Mouse (Mus musculus): Measurements from ENCODE around the gene Egfl8. TPM values are rescaled to one million over a fixed set of nuclear protein-coding genes. Genes with fewer than 3 reads are reported as not detected.
A peak's percentile ranks its signal among the peaks of the same experiment; 100 is the strongest.

Gene Egfl8
- polyA plus RNA-seq, 1 experiment from 2014 or later, result 3.1 TPM

DNA sequence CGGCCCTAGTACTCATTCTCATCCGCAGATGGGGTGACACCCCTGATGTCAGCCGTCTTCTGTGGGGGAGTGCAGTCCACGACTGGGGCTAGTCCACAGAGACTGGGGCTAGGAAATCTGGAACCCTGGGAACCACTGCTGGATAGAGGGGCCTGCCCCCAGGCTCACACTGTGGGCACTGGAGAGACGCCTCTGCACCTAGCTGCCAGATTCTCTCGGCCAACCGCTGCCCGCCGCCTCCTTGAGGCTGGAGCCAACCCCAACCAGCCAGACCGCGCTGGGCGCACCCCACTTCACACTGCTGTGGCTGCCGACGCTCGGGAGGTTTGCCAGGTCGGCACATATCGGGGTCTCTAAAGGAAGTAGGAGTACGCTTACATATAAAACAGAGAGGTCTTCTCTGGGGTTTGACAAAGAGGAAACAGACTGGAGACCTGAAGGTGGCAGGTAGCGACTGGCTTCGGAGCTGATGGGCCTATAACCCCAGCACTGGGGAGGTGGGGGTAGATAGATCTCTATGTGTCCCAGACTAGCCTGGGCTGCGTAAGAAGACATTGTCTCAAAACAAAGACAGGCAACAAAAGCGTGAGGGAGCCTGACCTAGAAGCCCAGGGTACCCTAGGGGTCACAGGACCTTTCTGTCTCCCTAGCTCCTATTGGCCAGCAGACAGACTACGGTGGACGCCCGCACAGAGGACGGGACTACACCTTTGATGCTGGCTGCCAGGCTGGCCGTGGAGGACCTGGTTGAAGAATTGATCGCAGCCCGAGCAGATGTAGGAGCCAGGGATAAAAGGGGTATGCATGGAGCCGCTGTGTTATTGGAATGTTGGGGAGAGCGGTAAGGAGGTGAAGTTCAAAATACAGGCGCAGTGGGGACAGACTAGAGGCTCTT, 29.6 kb downstream of the Egfl8 start:
- peak overlapping the region; percentile 86 for H3K9ac ChIP-seq (replicated peaks; ENCODE audit: low read length)

DNA sequence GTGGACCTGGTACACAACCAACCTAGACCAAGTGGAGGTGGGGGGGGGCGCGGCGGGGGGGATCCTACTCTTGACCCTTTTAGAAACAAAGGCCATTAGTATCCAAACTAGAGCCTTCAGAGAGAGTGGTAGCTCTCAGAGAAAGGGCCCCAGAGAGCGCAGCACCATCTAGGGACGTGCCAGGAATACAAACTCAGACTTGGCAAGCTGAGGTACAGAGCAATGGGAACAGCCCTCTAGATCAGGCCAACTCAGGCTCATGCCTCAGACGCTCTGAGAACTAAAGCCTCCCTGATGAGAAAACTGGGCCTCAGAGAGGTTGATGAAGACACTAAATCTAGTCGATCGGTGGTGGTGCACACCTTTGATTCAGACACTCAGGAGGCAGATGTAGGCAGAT, 30.6 kb downstream of the Egfl8 start:
- ATAC-seq (replicated peaks; ENCODE audit: insufficient number of reproducible peaks, low FRiP score, low TSS enrichment, low read depth), result no peak
- H3K9ac ChIP-seq (replicated peaks; ENCODE audit: low read length), result no peak overlapping the region

More for the DNA sequence above, 29.6 kb downstream of the Egfl8 start:
- Histone ChIP-seq H3K27me3 (ENCODE audit: control insufficient read depth, insufficient read depth, low read length) (no peaks in the 10 kb centered on the region), H3K27ac (replicated peaks; ENCODE audit: low read depth, low read length) (peak overlapping the region; percentile 95), H3K4me3 (ENCODE audit: low read depth, low read length) (peak overlapping the region; percentile 52), H3K9me3 (replicated peaks; ENCODE audit: control insufficient read depth, low read length) (no peaks in the 10 kb centered on the region), H3K4me1 (ENCODE audit: control insufficient read depth, insufficient read depth, low read length) (peaks cover 22% of the 10 kb centered on the region), H3K36me3 (replicated peaks; ENCODE audit: control insufficient read depth, insufficient read depth, low read depth, low read length) (no peaks in the 10 kb centered on the region), H3K4me2 (ENCODE audit: low read depth, low read length) (peak overlapping the region; percentile 91)
- 27% methylated on average over 32 of the region's 32 CpGs for WGBS
- 0 out of 2 replicates have a peak, but pooled peaks have one; percentile 0 for ATAC-seq (replicated peaks; ENCODE audit: insufficient number of reproducible peaks, low FRiP score, low TSS enrichment, low read depth)
- DNase-seq (ENCODE audit: low spot score), result peak; percentile 24

DNA sequence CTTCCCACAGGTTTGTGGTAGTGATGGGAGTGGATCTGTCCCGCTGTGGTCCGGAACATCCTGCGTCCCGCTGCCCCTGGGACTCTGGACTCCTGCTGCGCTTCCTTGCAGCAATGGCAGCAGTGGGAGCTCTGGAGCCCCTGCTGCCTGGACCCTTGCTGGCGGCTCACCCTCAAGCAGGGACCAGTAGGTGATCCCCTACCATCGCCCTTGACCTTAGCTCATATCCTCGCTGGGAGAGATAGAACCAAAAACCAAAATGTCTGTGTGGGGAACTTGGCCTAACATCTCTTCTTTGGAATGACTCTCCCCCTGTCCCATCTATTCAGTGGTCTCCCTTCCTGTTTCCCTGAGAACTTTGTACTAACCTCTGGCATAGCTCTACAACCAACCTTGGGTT, 32.0 kb downstream of the Egfl8 start:
- Histone ChIP-seq H3K27ac (replicated peaks; ENCODE audit: low read depth, low read length) (no peak overlapping the region), H3K9me3 (replicated peaks; ENCODE audit: control insufficient read depth, low read length) (no peaks in the 10 kb centered on the region), H3K4me3 (ENCODE audit: low read depth, low read length) (no peak overlapping the region), H3K4me2 (ENCODE audit: low read depth, low read length) (no peak overlapping the region), H3K27me3 (ENCODE audit: control insufficient read depth, insufficient read depth, low read length) (no peaks in the 10 kb centered on the region), H3K36me3 (replicated peaks; ENCODE audit: control insufficient read depth, insufficient read depth, low read depth, low read length) (no peaks in the 10 kb centered on the region), H3K4me1 (ENCODE audit: control insufficient read depth, insufficient read depth, low read length) (peaks cover 8% of the 10 kb centered on the region), H3K9ac (replicated peaks; ENCODE audit: low read length) (no peak overlapping the region)
- no peak for DNase-seq (ENCODE audit: low spot score)
- no peak for ATAC-seq (replicated peaks; ENCODE audit: insufficient number of reproducible peaks, low FRiP score, low TSS enrichment, low read depth)
- 76% methylated on average over 8 of the region's 8 CpGs for WGBS

More for the DNA sequence above, 30.6 kb downstream of the Egfl8 start:
- Histone ChIP-seq H3K4me1 (ENCODE audit: control insufficient read depth, insufficient read depth, low read length) (peaks cover 13% of the 10 kb centered on the region), H3K27ac (replicated peaks; ENCODE audit: low read depth, low read length) (no peak overlapping the region), H3K27me3 (ENCODE audit: control insufficient read depth, insufficient read depth, low read length) (no peaks in the 10 kb centered on the region), H3K4me3 (ENCODE audit: low read depth, low read length) (no peak overlapping the region), H3K9me3 (replicated peaks; ENCODE audit: control insufficient read depth, low read length) (no peaks in the 10 kb centered on the region), H3K4me2 (ENCODE audit: low read depth, low read length) (no peak overlapping the region), H3K36me3 (replicated peaks; ENCODE audit: control insufficient read depth, insufficient read depth, low read depth, low read length) (no peaks in the 10 kb centered on the region)
- no peak for DNase-seq (ENCODE audit: low spot score)
- WGBS, result 89% methylated on average over 8 of the region's 8 CpGs

DNA sequence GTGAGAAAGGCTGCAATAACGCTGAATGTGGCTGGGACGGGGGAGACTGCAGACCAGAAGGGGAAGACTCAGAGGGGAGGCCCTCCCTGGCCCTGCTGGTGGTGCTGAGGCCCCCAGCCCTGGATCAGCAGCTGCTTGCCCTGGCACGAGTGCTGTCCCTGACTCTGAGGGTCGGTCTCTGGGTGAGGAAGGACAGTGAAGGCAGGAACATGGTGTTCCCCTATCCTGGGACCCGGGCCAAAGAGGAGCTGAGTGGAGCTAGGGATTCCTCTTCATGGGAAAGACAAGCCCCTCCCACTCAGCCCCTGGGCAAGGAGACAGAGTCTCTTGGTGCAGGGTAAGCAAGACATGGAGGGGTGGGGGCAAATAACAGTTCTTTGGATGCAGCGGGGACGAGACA, 32.4 kb downstream of the Egfl8 start:
- Histone ChIP-seq H3K4me3 (ENCODE audit: low read depth, low read length) (no peak overlapping the region), H3K4me1 (ENCODE audit: control insufficient read depth, insufficient read depth, low read length) (peaks cover 8% of the 10 kb centered on the region), H3K9ac (replicated peaks; ENCODE audit: low read length) (no peak overlapping the region), H3K9me3 (replicated peaks; ENCODE audit: control insufficient read depth, low read length) (no peaks in the 10 kb centered on the region), H3K36me3 (replicated peaks; ENCODE audit: control insufficient read depth, insufficient read depth, low read depth, low read length) (no peaks in the 10 kb centered on the region), H3K27me3 (ENCODE audit: control insufficient read depth, insufficient read depth, low read length) (no peaks in the 10 kb centered on the region), H3K27ac (replicated peaks; ENCODE audit: low read depth, low read length) (no peak overlapping the region), H3K4me2 (ENCODE audit: low read depth, low read length) (no peak overlapping the region)
- DNase-seq (ENCODE audit: low spot score) (no peak), ATAC-seq (replicated peaks; ENCODE audit: insufficient number of reproducible peaks, low FRiP score, low TSS enrichment, low read depth) (no peak)
- WGBS, result 58% methylated on average over 7 of the region's 7 CpGs

DNA sequence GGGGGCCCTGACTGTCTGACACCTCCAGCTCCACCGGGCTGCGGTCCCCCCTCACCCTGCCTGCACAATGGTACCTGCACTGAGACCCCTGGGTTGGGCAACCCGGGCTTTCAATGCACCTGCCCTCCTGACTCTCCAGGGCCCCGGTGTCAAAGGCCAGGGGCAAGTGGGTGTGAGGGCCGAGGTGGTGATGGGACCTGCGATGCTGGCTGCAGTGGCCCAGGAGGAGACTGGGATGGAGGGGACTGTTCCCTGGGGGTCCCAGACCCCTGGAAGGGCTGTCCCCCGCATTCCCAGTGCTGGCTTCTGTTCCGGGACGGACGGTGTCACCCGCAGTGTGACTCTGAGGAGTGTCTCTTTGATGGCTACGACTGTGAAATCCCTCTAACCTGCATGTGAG, 33.2 kb downstream of the Egfl8 start:
- no peaks in the 10 kb centered on the region for H3K36me3 ChIP-seq (replicated peaks; ENCODE audit: control insufficient read depth, insufficient read depth, low read depth, low read length)
- H3K4me1 ChIP-seq (ENCODE audit: control insufficient read depth, insufficient read depth, low read length), result peaks cover 4% of the 10 kb centered on the region
- no peak overlapping the region for H3K27ac ChIP-seq (replicated peaks; ENCODE audit: low read depth, low read length)
- WGBS, result 84% methylated on average over 12 of the region's 12 CpGs
- H3K9me3 ChIP-seq (replicated peaks; ENCODE audit: control insufficient read depth, low read length), result no peaks in the 10 kb centered on the region
- H3K4me3 ChIP-seq (ENCODE audit: low read depth, low read length), result no peak overlapping the region
- no peak overlapping the region; the same call in 1 of the 2 replicates for H3K4me2 ChIP-seq (ENCODE audit: low read depth, low read length)
- no peak overlapping the region; the same call in 1 of the 2 replicates for H3K9ac ChIP-seq (replicated peaks; ENCODE audit: low read length)
- DNase-seq (ENCODE audit: low spot score) (no peak), ATAC-seq (replicated peaks; ENCODE audit: insufficient number of reproducible peaks, low FRiP score, low TSS enrichment, low read depth) (no peak)
- no peaks in the 10 kb centered on the region for H3K27me3 ChIP-seq (ENCODE audit: control insufficient read depth, insufficient read depth, low read length)

DNA sequence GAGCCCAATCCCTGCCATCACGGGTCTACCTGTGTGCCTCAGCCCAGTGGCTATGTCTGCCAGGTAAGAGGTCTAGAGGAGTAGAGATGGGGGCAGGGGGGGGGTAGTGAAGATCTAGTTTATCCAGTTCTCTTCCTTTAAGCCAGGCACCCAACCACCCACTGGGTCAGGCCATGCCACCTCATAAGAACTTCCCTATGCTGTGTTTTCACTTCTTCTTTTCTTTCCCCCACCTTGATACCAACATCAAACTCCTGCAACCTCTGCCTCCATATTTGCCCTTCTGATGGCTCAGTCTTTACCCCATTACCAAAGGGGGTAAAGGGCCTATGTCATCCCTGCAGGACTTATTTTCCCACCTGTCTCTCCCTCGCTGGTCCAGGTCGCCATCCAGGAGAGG, 37.7 kb downstream of the Egfl8 start:
- ATAC-seq (replicated peaks; ENCODE audit: insufficient number of reproducible peaks, low FRiP score, low TSS enrichment, low read depth) (no peak), DNase-seq (ENCODE audit: low spot score) (no peak)
- Histone ChIP-seq H3K9me3 (replicated peaks; ENCODE audit: control insufficient read depth, low read length) (no peaks in the 10 kb centered on the region), H3K36me3 (replicated peaks; ENCODE audit: control insufficient read depth, insufficient read depth, low read depth, low read length) (no peaks in the 10 kb centered on the region), H3K27ac (replicated peaks; ENCODE audit: low read depth, low read length) (no peak overlapping the region), H3K4me2 (ENCODE audit: low read depth, low read length) (no peak overlapping the region), H3K4me1 (ENCODE audit: control insufficient read depth, insufficient read depth, low read length) (no peaks in the 10 kb centered on the region), H3K27me3 (ENCODE audit: control insufficient read depth, insufficient read depth, low read length) (no peaks in the 10 kb centered on the region), H3K9ac (replicated peaks; ENCODE audit: low read length) (no peak overlapping the region), H3K4me3 (ENCODE audit: low read depth, low read length) (no peak overlapping the region)
- 80% methylated on average over 3 of the region's 3 CpGs for whole genome bisulfite sequencing

DNA sequence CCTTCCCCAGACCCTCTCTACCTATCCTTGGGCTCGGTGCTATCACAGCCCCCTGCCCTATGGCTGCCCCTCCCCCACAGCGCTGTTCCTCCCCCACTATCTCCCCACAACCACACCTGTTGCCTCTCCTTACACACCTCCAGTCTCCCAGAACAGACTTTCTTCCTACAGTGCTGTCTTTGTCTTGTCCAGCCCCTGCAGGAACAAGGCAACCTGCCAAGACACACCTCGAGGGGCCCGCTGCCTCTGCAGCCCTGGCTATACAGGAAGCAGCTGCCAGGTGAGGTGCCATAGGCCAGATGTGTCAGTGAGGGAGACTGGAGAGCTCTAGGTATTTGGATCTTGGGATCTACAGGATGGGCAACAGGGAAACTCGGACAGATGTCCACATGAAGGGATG, 39.2 kb downstream of the Egfl8 start:
- no peak overlapping the region for H3K4me3 ChIP-seq (ENCODE audit: low read depth, low read length)
- DNase-seq (ENCODE audit: low spot score), result no peak
- WGBS, result 63% methylated on average over 5 of the region's 5 CpGs
- no peak overlapping the region for H3K27ac ChIP-seq (replicated peaks; ENCODE audit: low read depth, low read length)
- no peak overlapping the region for H3K9ac ChIP-seq (replicated peaks; ENCODE audit: low read length)
- H3K9me3 ChIP-seq (replicated peaks; ENCODE audit: control insufficient read depth, low read length), result no peaks in the 10 kb centered on the region
- no peak overlapping the region for H3K4me2 ChIP-seq (ENCODE audit: low read depth, low read length)
- H3K27me3 ChIP-seq (ENCODE audit: control insufficient read depth, insufficient read depth, low read length), result no peaks in the 10 kb centered on the region
- ATAC-seq (replicated peaks; ENCODE audit: insufficient number of reproducible peaks, low FRiP score, low TSS enrichment, low read depth), result no peak
- no peaks in the 10 kb centered on the region for H3K36me3 ChIP-seq (replicated peaks; ENCODE audit: control insufficient read depth, insufficient read depth, low read depth, low read length)
- no peaks in the 10 kb centered on the region for H3K4me1 ChIP-seq (ENCODE audit: control insufficient read depth, insufficient read depth, low read length)

DNA sequence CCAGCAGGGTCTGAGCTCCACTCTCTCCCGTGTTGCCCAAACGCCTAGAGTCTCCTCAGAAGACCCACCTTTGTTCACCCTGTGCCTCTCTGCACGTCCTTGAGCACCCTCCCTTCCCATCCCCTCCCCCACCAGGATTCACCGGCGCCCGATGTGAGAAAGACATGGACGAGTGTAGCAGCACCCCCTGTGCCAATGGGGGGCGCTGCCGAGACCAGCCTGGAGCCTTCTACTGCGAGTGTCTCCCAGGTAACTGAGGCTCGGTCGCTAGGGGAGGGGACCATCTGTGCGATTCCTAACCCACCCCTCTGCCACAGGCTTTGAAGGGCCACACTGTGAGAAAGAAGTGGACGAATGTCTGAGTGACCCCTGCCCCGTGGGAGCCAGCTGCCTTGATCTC, 43.4 kb downstream of the Egfl8 start:
- Histone ChIP-seq H3K9me3 (replicated peaks; ENCODE audit: control insufficient read depth, low read length) (no peaks in the 10 kb centered on the region), H3K4me1 (ENCODE audit: control insufficient read depth, insufficient read depth, low read length) (no peaks in the 10 kb centered on the region), H3K27ac (replicated peaks; ENCODE audit: low read depth, low read length) (no peak overlapping the region), H3K4me2 (ENCODE audit: low read depth, low read length) (no peak overlapping the region), H3K4me3 (ENCODE audit: low read depth, low read length) (no peak overlapping the region), H3K9ac (replicated peaks; ENCODE audit: low read length) (no peak overlapping the region), H3K36me3 (replicated peaks; ENCODE audit: control insufficient read depth, insufficient read depth, low read depth, low read length) (no peaks in the 10 kb centered on the region), H3K27me3 (ENCODE audit: control insufficient read depth, insufficient read depth, low read length) (no peaks in the 10 kb centered on the region)
- 8% methylated on average over 15 of the region's 15 CpGs for WGBS
- DNase-seq (ENCODE audit: low spot score) (no peak), ATAC-seq (replicated peaks; ENCODE audit: insufficient number of reproducible peaks, low FRiP score, low TSS enrichment, low read depth) (no peak)
